Mouse (Mus musculus) ES-Bruce4 (cell line): ENCODE measurements around the gene Slc39a10.

ENCODE experiments used
- CTCF ChIP-seq: IDR thresholded peaks from one replicate; pipeline ENCODE4 v1.8.1; 2011; ENCODE audit warnings: low read depth, low read length
- POLR2A ChIP-seq: IDR thresholded peaks from one replicate; pipeline ENCODE4 v1.8.1; 2011; ENCODE audit warnings: low read length; ENCODE audit not compliant: insufficient read depth

- TF ChIP-seq CTCF: no peak
- TF ChIP-seq POLR2A: no peak
Measured at GRCm38 (mm10) chr1:46888324-46888723, 4.3 kb downstream of the Slc39a10 start.
